Mouse (Mus musculus): ENCODE data around the gene Nol10. TPM values are rescaled to one million over a fixed set of nuclear protein-coding genes. Genes with fewer than 3 reads are reported as not detected.
A peak's percentile ranks its signal among the peaks of the same experiment; 100 is the strongest.

The Nol10 gene
- polyA plus RNA-seq, 2 experiments = 7.4 to 10.0 TPM

DNA sequence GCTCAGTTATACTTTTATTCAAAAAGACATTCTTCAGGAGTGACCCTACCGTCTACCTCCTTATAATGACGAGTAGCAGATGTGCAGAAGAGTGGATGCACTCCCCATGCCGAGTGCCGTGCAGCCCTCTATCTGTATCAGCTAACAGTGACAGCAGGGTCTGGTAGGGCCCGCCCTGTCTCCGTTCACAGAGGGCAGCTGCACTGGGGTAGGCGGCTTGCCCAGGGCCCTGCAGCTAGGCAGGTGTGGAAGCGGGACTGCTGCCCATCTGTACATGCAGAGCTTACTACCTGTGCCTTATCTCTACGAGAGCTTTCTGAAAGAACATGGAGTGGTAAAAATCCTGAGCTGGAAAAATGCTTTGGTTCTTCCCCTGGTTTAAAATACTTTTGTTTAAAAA lies 11.8 kb downstream of the Nol10 start:
- TF ChIP-seq CTCF (IDR thresholded peaks at IDR 0.05; ENCODE audit: low read depth) (no peak), EP300 (IDR thresholded peaks at IDR 0.05; ENCODE audit: low read depth) (no peak)
- no peak overlapping the region for H3K4me3 ChIP-seq (ENCODE audit: insufficient read depth in 1 of 2, low read depth in 2 of 2, low read length in 2 of 2)
- H3K27me3 ChIP-seq (ENCODE audit: control insufficient read depth, insufficient read depth, low read length) = no peaks in the 10 kb centered on the region
- no peak overlapping the region for H3K27ac ChIP-seq
- H3K4me2 ChIP-seq (ENCODE audit: low read depth) = no peak overlapping the region
- ATAC-seq (ENCODE audit: insufficient read depth) (no peak), DNase-seq (ENCODE audit: low read depth in 3 of 3, low spot score in 3 of 3) (no peak)
- H3K9ac ChIP-seq (replicated peaks) = no peak overlapping the region
- WGBS (ENCODE audit: insufficient replicate concordance) = 76% methylated on average over 9 of the region's 9 CpGs
- no peaks in the 10 kb centered on the region for H3K9me3 ChIP-seq (ENCODE audit: control insufficient read depth, low read length)
- peaks cover 36% of the 10 kb centered on the region for H3K36me3 ChIP-seq (replicated peaks; ENCODE audit: control insufficient read depth, insufficient read depth, low read depth)
- no peaks in the 10 kb centered on the region for H3K4me1 ChIP-seq (replicated peaks; ENCODE audit: control insufficient read depth in 2 of 2, insufficient read depth in 2 of 2, low read length in 1 of 2)

DNA sequence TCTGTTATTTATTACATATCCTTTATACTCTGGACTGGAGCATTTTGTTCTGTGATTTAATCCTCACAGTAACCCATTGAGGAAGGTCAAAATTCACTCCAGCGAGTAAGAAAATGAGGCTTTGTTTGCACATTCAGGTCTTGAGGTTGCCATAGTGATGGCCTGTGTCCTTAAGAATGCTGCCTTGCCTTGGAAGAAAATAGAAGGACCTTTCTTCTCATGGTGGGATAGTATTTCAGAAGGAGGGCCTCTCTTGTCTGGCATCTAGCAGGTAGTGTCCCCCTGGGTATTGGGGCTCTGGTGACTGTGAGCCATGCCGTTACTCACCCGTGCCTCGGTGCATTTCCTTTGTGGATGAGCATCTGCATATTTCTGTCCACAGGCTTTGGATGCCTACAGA lies 12.4 kb downstream of the Nol10 start:
- Histone ChIP-seq H3K9ac (replicated peaks) (no peak overlapping the region), H3K27ac (no peak overlapping the region), H3K4me2 (ENCODE audit: low read depth) (no peak overlapping the region), H3K9me3 (ENCODE audit: control insufficient read depth, low read length) (no peaks in the 10 kb centered on the region), H3K4me3 (ENCODE audit: insufficient read depth in 1 of 2, low read depth in 2 of 2, low read length in 2 of 2) (no peak overlapping the region), H3K4me1 (replicated peaks; ENCODE audit: control insufficient read depth in 2 of 2, insufficient read depth in 2 of 2, low read length in 1 of 2) (no peaks in the 10 kb centered on the region), H3K27me3 (ENCODE audit: control insufficient read depth, insufficient read depth, low read length) (no peaks in the 10 kb centered on the region), H3K36me3 (replicated peaks; ENCODE audit: control insufficient read depth, insufficient read depth, low read depth) (peaks cover 34% of the 10 kb centered on the region)
- TF ChIP-seq CTCF (IDR thresholded peaks at IDR 0.05; ENCODE audit: low read depth) (no peak), EP300 (IDR thresholded peaks at IDR 0.05; ENCODE audit: low read depth) (no peak)
- no peak for DNase-seq (ENCODE audit: low read depth in 3 of 3, low spot score in 3 of 3)
- WGBS (ENCODE audit: insufficient replicate concordance) = 68% methylated on average over 4 of the region's 4 CpGs
- no peak for ATAC-seq (ENCODE audit: insufficient read depth)

DNA sequence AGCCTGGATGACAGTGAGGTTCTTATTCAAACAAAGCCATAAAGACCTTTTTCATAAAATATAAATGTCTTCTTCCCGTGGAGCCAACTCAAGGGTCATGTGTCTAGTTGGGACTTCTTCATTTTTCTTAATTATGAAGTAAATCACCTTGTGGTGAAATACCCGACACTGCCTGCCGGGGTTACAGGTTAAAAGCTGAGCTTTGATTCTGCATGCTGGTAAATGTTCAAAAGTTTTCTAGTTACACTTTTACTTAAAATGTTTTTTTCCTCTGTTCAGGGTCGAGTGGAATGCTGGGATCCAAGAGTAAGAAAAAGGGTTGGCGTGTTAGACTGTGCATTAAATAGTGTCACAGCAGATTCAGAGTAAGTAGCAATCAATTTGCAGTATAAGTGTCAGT lies 14.1 kb downstream of the Nol10 start:
- no peaks in the 10 kb centered on the region for H3K4me1 ChIP-seq (replicated peaks; ENCODE audit: control insufficient read depth in 2 of 2, insufficient read depth in 2 of 2, low read length in 1 of 2)
- DNase-seq (ENCODE audit: low read depth in 3 of 3, low spot score in 3 of 3) (no peak), ATAC-seq (ENCODE audit: insufficient read depth) (no peak)
- no peak overlapping the region for H3K27ac ChIP-seq
- no peak overlapping the region for H3K9ac ChIP-seq (replicated peaks)
- peaks cover 34% of the 10 kb centered on the region for H3K36me3 ChIP-seq (replicated peaks; ENCODE audit: control insufficient read depth, insufficient read depth, low read depth)
- H3K9me3 ChIP-seq (ENCODE audit: control insufficient read depth, low read length) = no peaks in the 10 kb centered on the region
- H3K4me2 ChIP-seq (ENCODE audit: low read depth) = no peak overlapping the region
- no peaks in the 10 kb centered on the region for H3K27me3 ChIP-seq (ENCODE audit: control insufficient read depth, insufficient read depth, low read length)
- H3K4me3 ChIP-seq (ENCODE audit: insufficient read depth in 1 of 2, low read depth in 2 of 2, low read length in 2 of 2) = no peak overlapping the region
- TF ChIP-seq CTCF (IDR thresholded peaks at IDR 0.05; ENCODE audit: low read depth) (no peak), EP300 (IDR thresholded peaks at IDR 0.05; ENCODE audit: low read depth) (no peak)
- 75% methylated on average over 5 of the region's 5 CpGs for WGBS (ENCODE audit: insufficient replicate concordance)

DNA sequence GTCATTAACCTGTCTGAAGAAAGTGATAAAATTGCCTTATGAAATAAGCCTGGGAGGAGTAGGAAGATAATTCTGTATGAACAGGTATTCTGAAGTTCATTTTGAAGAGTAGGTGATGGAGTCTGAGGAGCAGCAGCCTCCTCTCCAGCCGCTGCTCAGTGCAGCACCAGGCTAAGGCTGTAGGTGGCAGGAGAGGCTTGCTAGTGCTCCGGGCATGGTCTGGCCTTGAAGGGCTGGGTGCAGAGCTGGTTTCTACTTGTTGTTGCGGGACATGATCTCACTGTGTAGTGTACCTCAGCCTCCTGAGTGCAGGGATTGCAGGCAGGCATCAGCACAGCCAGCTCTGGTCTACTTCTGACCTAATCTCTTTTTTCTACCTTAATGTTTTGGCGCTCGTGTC lies 18.7 kb downstream of the Nol10 start:
- Histone ChIP-seq H3K4me3 (ENCODE audit: insufficient read depth in 1 of 2, low read depth in 2 of 2, low read length in 2 of 2) (no peak overlapping the region), H3K9me3 (ENCODE audit: control insufficient read depth, low read length) (no peaks in the 10 kb centered on the region), H3K36me3 (replicated peaks; ENCODE audit: control insufficient read depth, insufficient read depth, low read depth) (peaks cover 29% of the 10 kb centered on the region), H3K27me3 (ENCODE audit: control insufficient read depth, insufficient read depth, low read length) (no peaks in the 10 kb centered on the region), H3K9ac (replicated peaks) (no peak overlapping the region), H3K27ac (no peak overlapping the region), H3K4me2 (ENCODE audit: low read depth) (no peak overlapping the region), H3K4me1 (replicated peaks; ENCODE audit: control insufficient read depth in 2 of 2, insufficient read depth in 2 of 2, low read length in 1 of 2) (no peaks in the 10 kb centered on the region)
- WGBS (ENCODE audit: insufficient replicate concordance) = 63% methylated on average over 5 of the region's 5 CpGs
- no peak for DNase-seq (ENCODE audit: low read depth in 3 of 3, low spot score in 3 of 3)
- TF ChIP-seq CTCF (IDR thresholded peaks at IDR 0.05; ENCODE audit: low read depth) (peak; percentile 88), EP300 (IDR thresholded peaks at IDR 0.05; ENCODE audit: low read depth) (no peak)
- no peak for ATAC-seq (ENCODE audit: insufficient read depth)

DNA sequence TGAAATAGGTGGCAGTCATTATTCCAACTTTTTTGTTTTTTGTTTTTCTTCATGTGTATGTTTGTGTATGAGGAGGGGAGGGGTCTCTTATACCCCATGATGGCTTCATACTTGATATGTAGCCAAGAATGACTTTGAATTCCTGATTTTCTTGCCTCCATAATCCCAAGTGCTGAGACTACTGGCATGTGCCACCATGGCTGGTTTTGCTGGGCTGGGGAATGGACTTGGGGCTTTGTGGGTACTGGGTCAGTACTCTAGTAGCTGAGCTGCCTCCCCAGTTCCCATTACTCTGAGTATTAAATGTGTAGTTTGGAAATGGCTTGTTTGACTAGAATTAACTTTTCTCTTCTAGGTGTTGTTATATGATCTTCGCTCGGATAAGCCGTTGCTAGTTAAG lies 20.9 kb downstream of the Nol10 start:
- no peak overlapping the region for H3K27ac ChIP-seq
- no peak overlapping the region for H3K9ac ChIP-seq (replicated peaks)
- H3K4me2 ChIP-seq (ENCODE audit: low read depth) = no peak overlapping the region
- H3K4me3 ChIP-seq (ENCODE audit: insufficient read depth in 1 of 2, low read depth in 2 of 2, low read length in 2 of 2) = no peak overlapping the region
- no peaks in the 10 kb centered on the region for H3K4me1 ChIP-seq (replicated peaks; ENCODE audit: control insufficient read depth in 2 of 2, insufficient read depth in 2 of 2, low read length in 1 of 2)
- H3K27me3 ChIP-seq (ENCODE audit: control insufficient read depth, insufficient read depth, low read length) = no peaks in the 10 kb centered on the region
- H3K36me3 ChIP-seq (replicated peaks; ENCODE audit: control insufficient read depth, insufficient read depth, low read depth) = peaks cover 28% of the 10 kb centered on the region
- ATAC-seq (ENCODE audit: insufficient read depth) = no peak
- TF ChIP-seq EP300 (IDR thresholded peaks at IDR 0.05; ENCODE audit: low read depth) (no peak), CTCF (IDR thresholded peaks at IDR 0.05; ENCODE audit: low read depth) (no peak)
- no peaks in the 10 kb centered on the region for H3K9me3 ChIP-seq (ENCODE audit: control insufficient read depth, low read length)
- DNase-seq (ENCODE audit: low read depth in 3 of 3, low spot score in 3 of 3) = no peak
- WGBS (ENCODE audit: insufficient replicate concordance) = 95% methylated on average over 3 of the region's 3 CpGs
